Mouse (Mus musculus) ovary, postnatal 10 days (tissue): ENCODE measurements around the gene Cntn5.

Source experiments
- DNase-seq: peaks from one replicate; pipeline ENCODE4 v3.0.0; 2022; ENCODE audit warnings: low spot score

The Cntn5 gene

DNA sequence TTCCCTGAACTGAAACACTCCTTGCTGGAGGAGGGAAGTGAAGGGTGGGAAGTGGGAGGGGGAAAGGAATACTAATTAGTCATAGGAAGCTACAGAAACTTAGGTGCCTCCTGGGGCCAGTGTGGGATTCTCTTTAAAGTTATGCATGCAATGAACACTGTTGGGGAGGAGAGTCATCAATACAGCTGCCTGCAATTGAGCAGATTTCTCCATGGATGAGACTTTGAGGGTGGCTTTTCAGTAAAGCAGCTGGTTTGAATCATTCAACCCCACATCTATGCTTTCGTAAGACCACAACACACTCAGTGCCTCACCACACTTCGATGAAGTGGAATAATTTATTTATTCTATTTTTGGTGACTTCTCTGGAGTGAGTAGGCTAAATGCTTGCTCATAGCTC is 674.9 kb downstream of the Cntn5 start:
- DNase-seq = no peak

DNA sequence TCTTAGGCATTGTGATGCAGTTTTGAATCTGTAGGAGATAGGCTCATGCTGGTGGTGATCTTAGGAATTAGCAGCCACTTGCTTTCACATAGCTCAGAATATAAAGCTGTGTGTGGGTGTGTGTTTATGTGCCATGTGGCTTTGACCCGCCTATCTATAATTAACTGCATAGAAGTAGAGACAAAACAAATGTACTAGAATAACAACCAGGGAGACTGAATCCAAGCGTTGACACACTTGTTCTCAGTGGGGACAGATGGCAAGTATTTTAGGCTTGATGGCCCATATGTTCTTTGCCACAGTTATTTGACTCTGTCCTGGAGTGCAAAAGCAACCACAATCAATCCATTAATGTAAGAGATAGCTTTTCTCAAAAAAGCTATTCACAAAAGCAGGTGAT is 678.6 kb downstream of the Cntn5 start:
- DNase-seq = no peak

DNA sequence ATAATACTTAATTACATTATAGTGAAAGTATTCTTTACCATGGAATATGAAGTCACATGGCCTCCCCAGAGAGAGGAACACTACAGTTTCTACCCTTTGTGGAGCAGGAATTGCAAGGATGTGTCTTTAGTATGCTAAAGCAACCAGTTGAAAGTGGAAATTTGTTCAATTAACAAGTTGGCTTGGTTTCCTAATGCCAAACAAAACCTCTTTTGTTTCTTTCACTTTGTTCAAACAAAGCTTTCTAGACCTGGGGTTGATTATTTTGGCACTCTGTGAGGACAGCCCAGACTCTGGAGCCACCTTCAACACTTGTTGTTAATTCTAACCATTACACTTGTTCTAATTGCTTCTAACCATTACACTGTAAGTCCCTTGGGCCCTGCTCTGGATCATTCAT is 718.5 kb downstream of the Cntn5 start:
- DNase-seq = no peak

DNA sequence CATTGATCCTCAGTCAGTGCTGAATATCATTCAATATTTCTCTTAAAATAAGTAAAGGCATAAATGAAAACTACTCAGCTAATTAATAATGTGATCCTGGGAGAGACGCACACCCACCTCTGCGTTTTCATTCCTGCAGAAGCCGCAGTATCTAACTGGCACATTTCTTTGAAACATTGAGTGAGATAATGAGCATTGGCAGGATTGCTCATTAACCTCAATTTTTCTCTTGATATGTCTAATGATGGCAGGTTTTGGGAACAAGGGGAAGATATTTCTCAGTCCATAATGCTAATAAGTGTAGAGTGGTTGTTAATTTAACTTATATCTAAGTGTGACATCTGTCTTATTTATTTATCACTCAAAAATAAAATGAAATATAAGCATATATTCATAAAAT is 734.0 kb downstream of the Cntn5 start:
- no peak for DNase-seq

DNA sequence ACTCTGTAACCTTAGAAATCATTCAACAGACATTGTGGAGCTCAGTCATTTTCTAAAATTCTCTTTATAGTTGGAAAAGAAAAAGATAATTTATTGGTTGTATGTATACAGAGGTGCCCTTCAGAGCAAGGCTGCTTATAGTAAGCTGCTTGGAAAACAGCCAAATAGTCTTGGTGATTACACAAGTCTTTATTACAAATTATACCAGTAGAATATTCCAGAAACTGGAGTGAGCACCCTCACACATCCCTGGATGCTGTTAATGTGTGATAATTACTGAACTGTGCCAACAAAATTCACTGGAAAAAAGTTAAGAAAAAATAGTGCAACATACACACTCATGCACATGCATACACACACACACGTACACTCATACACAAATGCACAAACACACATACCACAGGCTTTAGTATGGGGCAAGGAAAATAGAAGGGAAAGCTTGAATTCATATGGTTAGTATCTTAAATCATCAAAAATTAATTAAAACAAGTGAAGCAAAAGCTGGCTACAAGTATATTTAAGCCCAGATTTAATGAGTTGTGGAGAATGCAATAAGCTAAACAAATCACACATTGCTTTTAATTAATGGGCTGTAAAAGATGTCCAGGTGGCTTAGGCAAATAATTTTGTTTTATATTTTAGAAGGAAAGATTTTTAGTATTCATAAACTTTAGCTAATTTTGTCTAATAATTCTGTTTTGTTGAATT is 783.1 kb downstream of the Cntn5 start:
- no peak for DNase-seq

DNA sequence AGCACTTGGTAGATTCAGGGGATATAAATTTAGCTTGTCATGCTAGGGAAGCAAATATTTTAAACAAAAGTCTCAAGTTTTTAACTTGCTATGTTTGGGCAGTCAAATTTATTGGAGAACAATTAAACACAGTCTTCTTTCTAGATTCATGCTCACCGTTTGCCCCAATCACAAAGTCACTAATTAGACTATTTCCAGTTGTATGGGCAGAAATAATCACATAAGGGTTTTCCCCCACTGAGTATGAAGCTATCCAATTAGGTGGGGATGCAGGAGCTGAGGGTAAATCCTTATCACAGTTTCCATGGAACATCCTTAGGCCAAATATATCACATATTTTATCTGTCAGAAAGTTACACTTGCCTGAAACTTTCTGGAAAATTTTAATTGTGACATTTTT is 788.0 kb downstream of the Cntn5 start:
- DNase-seq = no peak

DNA sequence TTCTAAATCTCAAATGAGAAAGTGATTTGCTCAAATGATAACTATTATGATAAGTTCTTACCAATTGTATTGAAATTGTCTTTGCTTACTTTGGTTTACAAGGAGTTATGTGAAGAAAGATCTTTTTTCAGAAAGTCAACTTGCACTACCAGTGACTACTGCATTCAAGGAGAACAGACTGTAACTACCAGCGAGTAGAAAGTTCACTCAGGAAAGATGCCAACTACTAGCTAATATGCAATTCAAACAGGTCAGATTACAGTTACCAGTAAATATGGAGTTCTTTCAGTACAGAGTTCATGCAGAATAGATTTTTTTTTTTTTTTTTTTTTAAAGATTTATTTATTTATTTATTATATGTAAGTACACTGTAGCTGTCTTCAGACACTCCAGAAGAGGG is 795.4 kb downstream of the Cntn5 start:
- DNase-seq = no peak

DNA sequence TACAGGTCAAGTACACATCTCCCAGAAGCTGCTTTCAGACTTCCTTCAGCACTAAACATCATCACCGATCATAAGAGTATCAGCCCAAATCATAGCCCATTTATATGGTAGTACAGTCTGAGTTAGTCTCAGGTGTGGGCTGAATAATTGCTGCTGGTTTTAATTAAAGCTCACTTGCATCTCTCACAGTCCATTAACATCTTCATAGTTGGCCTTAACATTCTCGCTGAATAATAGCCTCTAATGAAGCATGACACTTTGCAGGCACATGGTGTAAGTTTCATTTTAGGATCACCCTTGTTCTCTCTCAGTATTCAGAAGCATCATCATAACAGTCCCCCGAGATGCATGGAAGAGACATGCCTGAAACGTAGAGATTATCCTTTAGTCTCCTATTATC is 796.7 kb downstream of the Cntn5 start:
- no peak for DNase-seq

DNA sequence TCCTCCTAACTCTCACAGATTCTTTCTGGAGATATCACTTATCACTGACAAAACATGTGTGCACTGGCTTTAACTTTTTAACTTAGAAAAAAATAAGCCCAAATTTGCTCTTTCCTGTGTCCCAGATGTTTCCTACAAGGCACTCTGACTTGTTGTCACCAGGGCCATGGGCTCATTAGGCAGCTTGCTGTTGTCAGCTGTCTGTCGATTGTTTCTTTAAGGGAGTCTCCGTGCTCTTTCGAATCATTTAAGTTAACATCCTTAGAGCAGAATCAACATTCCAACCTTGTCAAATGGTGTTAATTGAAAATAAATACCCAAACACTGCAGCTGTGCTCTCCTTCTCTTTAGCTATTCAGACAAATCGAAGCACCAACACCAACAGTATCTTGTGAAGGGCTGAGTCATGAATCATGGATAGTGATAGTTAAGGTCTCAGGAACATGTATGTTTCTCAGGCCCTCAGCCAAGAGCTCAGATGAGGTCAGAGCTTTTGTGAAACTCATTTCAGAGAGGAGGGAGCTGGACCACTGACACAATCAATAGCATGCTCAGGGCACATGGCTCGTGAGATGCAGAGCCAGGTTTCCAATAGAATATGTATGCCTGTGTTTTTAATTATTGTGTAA is 802.6 kb downstream of the Cntn5 start:
- DNase-seq = no peak

DNA sequence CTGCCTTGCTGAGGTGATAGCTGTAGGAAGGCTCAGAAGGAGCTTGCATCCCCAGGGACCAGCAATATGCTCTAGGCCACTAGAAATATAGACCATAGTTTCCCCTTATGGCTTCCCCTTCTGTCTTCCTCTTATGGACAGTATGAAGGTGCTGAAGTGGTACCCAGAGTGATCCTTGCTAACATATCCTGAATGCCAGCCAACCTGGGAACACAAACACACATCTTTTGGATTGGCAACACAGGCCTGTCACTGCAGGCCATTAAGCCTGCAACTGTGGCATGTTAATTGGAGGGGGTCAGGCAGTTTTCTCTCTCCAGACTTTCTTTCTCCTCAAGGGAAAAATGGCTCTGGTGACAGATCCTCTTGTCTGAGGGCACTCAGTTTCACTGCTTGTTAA is 828.3 kb downstream of the Cntn5 start:
- DNase-seq = no peak

DNA sequence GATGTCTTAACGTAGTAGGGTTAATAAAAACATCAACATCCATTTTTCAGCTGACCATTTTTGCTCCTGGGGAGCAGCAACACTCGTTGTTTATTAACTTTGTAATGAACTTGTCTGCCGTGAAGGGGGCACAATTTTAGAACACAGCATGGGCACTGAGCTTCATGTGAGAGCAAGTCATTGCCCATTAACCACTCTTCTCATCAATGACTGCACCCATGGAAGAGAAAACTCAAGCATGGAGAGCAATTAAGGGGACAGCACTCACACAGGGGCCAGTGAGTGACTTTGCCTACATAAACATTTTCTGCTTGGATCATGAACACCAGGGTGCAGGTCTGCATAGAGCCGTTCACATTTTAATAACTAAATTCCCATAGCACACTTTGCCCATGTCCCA is 831.2 kb downstream of the Cntn5 start:
- no peak for DNase-seq

DNA sequence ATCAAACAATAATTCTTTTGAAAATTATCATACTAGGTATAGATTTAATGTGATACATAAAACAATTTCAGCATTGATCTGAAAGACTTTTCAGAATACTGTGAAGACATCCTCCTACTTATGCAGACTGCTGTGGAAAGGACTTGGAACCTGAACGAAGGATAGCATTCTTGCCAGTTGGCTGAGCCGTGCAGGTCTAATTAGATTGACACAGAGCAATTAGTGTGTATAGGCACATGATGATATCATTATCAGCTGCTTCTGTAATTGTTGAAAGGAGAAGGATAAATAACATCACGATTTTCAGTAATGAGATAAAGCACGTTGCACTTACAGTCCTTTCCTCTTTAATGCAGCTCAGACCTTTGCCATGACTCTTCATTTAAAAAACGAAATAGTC is 831.7 kb downstream of the Cntn5 start:
- DNase-seq = no peak

DNA sequence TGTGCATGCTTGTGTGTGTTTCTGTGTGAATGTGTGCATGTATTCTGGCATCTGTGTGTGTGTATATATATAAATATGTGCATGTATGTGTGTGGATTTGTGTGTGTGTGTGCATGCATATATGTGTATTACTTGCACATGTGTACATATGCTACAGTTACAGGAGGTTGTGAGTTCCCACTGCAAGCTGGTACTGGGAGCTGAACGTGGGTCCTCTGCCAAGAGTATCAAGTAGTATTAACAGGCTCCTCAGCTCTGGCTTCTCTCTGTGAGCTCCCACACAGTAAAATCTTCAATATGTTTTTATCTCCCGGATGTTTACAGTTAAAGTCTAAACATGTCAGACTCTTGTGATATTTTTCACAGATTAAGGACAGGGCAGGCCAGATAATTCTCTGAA is 833.3 kb downstream of the Cntn5 start:
- no peak for DNase-seq

DNA sequence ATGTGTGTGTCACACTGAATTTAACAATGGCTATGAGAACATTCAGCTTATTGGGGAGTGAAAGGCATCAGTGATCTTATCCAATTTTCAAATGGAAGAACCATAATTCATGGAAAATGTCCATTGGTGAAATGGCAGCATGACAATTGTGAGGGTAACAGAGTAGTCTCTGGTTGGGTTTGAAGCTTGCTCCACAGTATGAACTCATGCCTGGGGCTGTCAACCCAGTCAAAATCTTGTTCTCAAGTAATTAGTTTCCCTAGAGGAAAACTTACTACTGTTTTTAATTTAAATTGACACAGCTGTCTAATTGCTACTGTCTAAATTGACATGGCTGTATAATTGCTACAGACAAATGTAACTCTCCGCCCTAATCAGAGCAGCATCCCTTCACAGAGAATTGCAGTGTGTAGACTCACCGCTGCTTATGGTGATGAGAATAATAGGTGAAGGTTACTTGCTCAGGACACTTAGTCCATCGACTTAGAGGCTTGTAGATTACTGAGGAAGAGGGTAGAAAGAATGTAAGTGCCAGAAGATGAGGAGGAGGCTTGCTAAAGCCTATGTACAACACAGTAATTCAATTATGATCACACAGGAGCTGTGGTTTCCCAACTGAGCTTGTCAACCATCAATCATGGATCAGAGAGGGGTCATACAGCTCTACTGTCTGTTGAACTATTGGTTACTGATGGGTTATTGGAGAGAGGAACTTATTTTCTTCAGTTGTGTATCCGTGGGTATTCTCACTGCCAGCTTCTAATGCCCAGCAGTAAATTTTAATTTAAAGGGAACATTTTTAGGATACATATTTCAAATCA is 859.4 kb downstream of the Cntn5 start:
- no peak for DNase-seq

DNA sequence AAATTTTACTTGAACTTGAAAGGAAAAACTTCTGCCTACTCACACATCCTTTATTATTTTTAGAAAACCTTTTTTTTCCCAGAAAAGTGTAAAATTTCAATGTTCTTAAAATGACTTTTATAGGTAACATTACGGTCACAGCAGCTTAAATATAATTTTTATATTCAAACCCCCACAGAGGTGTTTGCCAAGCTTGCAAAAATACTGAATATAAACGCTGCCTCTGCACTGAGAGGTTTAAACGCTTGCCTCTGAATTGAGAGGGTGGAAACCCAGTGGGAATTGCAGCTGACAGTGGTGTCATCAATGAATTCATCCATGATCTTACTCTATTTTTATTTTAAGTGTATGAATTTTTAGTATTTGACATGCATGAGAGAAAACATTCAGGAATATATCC is 861.6 kb downstream of the Cntn5 start:
- DNase-seq = no peak

DNA sequence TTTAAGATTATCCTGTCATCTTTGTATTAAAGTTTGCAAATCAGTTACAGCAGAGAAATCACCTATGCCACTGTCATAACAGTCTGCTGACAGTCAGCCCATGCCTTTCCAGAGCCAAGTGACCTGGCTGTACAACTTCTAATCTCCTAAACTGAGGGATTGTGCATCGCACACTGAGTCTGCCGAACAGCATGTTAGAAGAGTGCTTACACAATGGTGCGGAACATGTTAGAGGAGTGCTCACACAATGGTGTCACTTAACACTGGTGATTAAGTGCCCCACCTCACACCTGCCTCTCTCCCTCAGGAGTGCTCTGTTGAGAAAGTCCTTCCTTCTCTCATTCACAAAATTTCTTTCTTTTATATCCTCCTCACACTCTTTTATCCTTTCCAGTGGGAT is 889.4 kb downstream of the Cntn5 start:
- DNase-seq = no peak

DNA sequence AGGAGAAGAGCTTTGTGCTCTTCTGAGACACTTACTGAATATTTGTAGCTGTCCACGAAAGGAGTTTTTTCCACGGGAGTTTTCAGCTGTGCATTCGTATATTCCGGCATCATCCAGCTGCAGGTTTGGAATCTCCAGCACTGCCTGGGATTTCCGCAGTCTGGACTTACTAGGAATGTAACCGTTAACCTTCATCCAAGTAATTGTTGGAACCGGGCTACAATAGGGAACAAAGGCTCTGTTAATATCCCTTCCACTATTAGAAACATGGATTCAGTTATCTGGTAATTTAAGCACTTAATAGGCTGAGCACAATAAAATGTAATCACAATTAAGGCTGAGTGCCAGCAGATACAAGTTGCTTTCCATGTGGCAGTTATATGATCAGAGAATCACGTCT is 920.5 kb downstream of the Cntn5 start:
- no peak for DNase-seq

DNA sequence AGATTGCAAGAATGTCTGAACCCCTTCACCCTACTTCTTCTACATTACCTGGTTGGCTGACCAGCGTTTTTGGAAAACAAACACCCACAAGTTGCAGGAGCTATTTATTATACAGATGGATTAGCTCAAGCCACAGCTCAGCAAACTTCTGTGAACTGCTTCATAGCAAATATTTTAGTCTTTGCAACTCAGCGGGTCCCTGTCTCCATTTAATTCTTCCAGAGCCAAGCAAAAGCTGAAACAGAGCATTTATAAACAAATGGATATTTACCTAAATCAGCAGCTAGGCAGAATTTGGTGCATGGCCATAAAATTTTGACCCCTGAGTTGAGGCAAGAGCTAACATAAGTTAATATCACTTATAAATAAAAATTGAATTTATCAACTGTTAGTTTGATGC is 921.4 kb downstream of the Cntn5 start:
- DNase-seq = no peak

DNA sequence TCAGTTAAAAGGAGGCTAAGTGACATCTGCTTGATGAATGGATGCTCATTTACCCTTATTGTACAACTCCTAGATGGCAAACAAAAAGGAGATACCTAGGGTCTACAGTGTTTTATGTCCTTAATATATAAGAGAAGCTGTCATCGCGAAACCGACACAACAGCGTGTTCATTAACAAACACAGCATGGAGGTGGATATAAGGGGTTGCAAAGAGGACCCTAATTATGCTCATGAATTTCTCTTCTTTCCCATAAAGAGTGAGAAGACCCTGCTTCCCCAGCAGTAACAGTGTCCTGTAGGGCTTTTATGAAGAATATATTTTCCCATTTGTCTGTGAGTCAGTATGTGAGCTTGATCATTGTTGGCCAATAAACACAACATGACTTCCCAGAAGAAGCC is 939.2 kb downstream of the Cntn5 start:
- no peak for DNase-seq

DNA sequence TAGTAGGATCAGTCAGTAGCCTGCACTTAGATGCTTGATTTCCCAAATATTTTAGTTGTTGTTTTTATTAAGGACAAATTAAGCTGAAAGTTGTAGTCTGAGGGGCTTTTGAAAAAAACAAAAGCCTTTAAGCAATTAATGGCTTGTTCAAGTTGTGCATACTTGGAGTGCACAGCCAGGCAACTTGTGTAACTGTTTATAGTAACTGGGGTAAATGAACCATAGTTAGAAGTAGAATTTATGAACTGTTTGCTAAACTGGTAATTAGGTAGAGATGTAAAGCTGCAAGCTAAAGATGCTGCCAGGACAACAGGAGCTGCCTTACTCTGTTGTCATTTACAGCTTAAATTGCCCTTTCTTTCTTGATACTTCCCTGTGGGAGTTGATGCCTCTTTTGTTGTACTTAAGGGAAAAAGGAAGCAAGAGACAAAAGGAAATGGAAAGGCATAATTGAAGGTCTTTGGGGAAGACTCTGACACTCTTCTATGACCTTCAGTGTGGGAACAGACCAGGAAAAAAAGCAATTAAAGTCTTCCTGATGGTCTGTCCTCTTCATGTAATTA is 943.9 kb downstream of the Cntn5 start:
- DNase-seq = no peak

DNA sequence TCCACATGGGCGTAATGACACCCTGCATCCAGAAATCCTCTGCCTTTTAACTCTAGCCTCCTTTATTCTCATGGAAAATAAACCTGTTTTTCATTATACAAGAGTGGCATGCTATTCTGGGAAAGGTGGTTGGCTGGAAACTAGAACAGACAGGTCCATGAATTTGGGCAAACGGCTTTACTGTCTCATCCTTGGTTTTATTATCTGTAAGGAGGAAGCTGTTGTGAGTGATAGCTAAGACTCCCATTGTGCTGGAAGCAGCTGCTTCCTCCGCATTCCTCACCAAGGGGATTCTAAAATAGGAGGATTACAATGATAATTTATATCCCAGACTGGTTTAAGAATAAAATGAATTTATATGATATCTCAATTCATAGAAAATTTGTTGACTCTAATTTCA is 955.2 kb downstream of the Cntn5 start:
- no peak for DNase-seq

DNA sequence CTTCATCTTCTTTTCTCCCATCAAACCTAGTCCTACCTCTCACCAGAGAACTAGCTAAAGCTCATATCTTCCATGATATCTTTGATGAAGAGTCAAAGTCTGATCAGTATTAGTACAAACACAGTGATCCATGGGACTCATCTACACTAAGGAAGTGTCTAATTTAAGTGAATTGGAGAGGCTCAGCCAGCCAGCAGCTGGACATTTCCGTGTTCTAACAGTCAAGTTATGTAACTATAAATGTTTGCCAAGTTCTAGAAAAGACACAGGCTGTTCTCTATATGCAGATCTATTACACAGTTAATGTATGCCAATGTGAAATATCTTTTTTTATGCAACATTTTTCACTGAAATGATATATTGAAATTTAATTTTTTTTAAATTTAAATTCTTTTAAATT is 959.7 kb downstream of the Cntn5 start:
- DNase-seq = no peak
